Mouse (Mus musculus) lung, adult 18-20 months (tissue): Measurements from ENCODE around the gene Tas2r115.
"Not testable (repeated sequence)": the region's sequence is repeated elsewhere in the genome, so short reads cannot be mapped to it uniquely, and the experiment has no call there.

Experiments
- DNase-seq, 2 experiments: peaks; one replicate each; pipeline ENCODE4 v3.0.0; 2022; ENCODE audit warnings: mixed read lengths in 2 of 2

Gene Tas2r115

DNA sequence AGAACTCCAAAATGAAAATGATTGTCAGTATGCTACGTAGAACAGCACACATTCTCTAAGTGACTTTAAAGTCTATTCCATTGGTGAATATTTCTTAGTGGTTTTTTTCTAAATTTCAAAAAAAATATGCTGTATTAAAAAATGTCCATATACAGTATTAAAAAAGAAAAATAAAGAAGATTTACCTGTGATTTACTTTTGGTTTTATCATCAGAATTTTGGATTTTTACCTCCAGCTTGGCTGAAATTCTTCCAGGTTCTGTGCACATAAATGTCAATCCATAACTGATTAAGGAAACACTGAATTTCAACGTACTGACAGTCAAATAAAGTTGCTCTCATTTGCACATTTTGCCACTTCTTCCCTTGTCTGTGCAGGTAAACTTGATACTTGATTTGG is at the start of gene Tas2r115:
Gene Tas2r115 (minus strand): TSS at position 101 of the 400 bp plus-strand sequence.
- no peak for DNase-seq

DNA sequence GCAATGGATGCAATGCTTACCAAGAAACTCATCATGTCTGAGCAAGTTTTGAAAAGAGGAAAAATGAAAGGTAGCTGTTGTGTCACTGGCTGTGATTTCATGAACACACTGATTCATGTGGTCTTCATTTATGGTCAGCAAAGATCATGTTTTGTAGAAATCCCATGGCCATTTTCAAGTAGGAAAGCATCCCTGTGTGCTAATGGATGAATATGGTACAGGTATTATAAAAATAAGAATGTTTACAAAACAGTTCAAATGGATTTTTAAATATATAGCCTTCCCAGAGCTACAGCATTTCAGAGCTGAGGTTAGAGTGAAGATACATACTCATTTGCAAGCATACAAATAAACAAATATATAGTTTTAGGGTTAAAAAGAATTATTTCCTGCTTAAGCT is 40.2 kb upstream of the Tas2r115 start, which contains the start of gene Tas2r136:
Gene Tas2r136 (minus strand): TSS at position 101 of the 400 bp plus-strand sequence.
- DNase-seq = no peak

DNA sequence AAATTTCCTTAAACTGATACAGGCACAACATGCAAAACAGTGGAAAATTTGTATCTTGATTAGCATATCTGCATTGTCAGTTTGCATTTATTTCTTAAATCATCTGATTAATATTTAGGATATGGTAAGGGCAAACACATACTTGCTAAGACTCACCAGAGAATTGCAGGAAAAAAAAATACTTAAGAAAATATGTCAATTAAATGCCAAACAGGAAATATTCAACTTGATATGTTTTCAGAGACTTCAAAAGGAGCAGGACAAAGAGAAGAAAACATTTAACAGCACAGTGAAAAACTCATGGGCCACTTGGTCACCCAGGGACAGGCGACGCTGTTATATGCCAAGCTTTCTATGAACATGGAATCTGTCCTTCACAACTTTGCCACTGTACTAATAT is 24.0 kb upstream of the Tas2r115 start, which contains the start of gene Tas2r102:
Gene Tas2r102 (plus strand): TSS at position 301 of the 400 bp plus-strand sequence.
- no peak for DNase-seq

DNA sequence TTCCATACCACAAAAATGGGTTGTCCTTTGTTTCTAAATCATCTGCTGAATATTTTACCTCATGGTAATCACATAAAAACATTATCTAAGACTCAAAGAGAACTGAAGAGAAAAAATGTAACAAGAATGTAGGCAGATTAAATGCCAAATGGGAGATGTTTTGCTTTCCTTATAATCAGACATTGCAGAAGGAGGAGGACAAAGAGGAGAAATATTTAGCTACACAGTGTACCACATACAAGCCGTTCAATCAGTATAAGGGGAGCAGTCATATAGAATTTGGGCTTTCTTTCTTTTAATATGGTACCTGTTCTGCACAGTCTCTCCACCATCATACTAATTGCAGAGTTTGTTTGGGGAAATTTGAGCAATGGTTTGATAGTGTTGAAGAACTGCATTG is 16.6 kb upstream of the Tas2r115 start, which contains the start of gene Tas2r124:
Gene Tas2r124 (plus strand): TSS at position 301 of the 400 bp plus-strand sequence.
- DNase-seq = no peak

DNA sequence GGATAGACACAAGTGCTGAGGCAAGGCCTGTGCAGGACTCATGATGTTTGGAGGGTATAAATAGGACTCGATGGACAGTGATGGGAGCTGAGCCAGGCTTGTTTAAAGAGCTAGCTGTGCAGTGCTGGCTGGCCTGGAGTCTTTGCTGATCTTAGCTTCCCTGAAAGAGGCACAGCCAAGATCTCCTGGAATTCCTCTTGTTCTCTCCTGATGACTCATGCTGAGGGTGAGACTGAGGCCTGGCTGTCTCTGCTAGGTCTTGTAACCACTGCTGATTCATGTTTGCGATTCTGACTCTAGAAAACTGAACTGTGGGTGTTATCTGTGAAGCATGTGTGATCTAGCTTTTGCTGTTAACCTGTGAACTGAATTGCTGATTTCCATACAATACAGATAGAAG is 12.4 kb upstream of the Tas2r115 start:
- no peak for DNase-seq

DNA sequence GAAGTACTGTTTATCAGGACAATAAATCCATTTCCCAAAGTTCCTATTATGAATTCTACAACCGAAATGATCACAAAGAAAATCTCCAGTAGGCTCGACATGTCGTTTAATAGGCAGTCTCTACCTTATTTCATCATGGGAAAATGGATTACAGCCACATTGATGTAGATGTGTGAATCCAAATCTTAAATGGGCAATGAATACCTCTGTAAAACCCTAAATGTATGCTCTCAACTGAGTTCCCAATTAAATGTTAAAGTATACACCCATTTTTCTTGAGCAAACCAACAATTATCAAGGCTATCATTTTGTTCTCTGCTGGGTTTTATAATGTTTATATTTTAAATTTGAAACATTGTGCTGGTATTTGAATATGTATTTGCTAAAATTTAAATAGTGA is 26.0 kb downstream of the Tas2r115 start, which contains the start of gene Tas2r122:
Gene Tas2r122 (minus strand): TSS at position 101 of the 400 bp plus-strand sequence.
- DNase-seq = no peak

DNA sequence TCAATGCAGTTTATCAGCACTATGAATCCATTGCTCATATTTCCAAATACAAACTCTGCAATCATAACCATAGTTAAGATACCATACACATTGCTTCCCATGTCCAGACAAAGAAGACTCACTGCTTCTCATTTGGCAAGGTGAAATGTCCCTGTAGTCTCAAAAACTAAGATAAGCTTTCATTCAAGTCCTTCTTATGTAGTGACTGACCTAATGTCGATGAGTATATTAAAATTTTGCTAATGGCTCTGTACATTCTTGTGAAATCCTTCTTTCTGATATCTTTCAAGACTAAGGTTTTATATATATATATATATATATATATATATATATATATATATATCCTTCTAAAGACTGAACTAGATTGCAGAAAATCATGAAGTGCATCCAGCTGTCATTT is 36.9 kb downstream of the Tas2r115 start, which contains the start of gene Tas2r121:
Gene Tas2r121 (minus strand): TSS at position 101 of the 400 bp plus-strand sequence.
- no peak for DNase-seq

DNA sequence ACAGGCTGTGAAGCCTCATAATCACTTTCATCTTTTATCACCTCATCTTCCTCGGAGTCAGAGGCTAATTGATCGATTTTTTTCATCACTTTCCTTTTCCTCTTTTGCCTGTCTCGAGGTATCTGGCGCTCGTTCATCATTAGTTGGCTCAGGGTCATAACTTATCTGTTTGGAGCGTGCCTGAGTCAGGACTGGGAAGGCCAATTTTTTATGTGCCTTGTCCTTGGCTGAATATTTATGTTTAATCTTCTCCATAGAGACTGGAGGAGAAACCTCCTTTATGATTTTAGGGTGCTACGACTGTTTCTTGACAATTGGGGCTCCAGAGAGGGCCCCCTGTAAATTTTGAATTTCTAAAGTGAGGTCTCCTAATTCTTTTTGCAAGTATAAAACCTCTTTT is 46.2 kb downstream of the Tas2r115 start:
- not testable (repeated sequence) for DNase-seq
